Mouse (Mus musculus) CH12.LX (cell line): ENCODE results near the gene Tanc1. TPM values are rescaled to one million over a fixed set of nuclear protein-coding genes. Genes with fewer than 3 reads are reported as not detected.
"Not testable (repeated sequence)": the region's sequence is repeated elsewhere in the genome, so short reads cannot be mapped to it uniquely, and the experiment has no call there.

Experiments used
- DNase-seq: peaks from one replicate; pipeline ENCODE4 v3.0.0-alpha.2; 2013; ENCODE audit errors: extremely low read depth
- H3K27ac ChIP-seq: 2 replicates; pipeline ENCODE4 v1.5.1; 2012; ENCODE audit warnings: low read depth, mild to moderate bottlenecking, control low read depth, moderate library complexity; ENCODE audit not compliant: insufficient read depth
- H3K27me3 ChIP-seq: replicated peaks from 2 replicates; pipeline ENCODE3; 2012; ENCODE audit warnings: inconsistent platforms
- H3K36me3 ChIP-seq, 2 experiments: replicated peaks in 1 of 2; 2 replicates each; pipeline versions ENCODE3 to v1.6.1; 2012; ENCODE audit warnings: inconsistent platforms in 1 of 2, low read length in 1 of 2, mild to moderate bottlenecking in 1 of 2, mixed read lengths in 1 of 2, moderate library complexity in 1 of 2; ENCODE audit not compliant: control insufficient read depth in 1 of 2, insufficient read depth in 1 of 2
- H3K4me1 ChIP-seq, 2 experiments: 2 replicates each; pipeline ENCODE4 v1.6.1; 2012; ENCODE audit warnings: inconsistent platforms in 1 of 2, moderate library complexity in 1 of 2; ENCODE audit not compliant: insufficient read depth in 2 of 2, control insufficient read depth in 1 of 2
- H3K4me2 ChIP-seq: 2 replicates; pipeline ENCODE4 v1.6.1; 2012; ENCODE audit warnings: low read depth, mild to moderate bottlenecking, control low read depth; ENCODE audit not compliant: poor library complexity, insufficient read depth, severe bottlenecking
- H3K4me3 ChIP-seq, 3 experiments: fragments of 150-350 bp in 1 of 3; sonication (generic) in 1 of 3; replicated peaks in 1 of 3; 2 replicates each; pipeline versions ENCODE3 to v1.5.1; 2011 to 2012; ENCODE audit warnings: low read depth in 2 of 3, low read length in 2 of 3, mild to moderate bottlenecking in 2 of 3, moderate library complexity in 2 of 3, control low read depth in 1 of 3, improper control_type of control experiment in 1 of 3, inconsistent platforms in 1 of 3, mixed read lengths in 1 of 3; ENCODE audit not compliant: poor library complexity in 1 of 3
- H3K79me2 ChIP-seq: replicated peaks from 2 replicates; pipeline ENCODE4 v1.6.1; 2012; ENCODE audit warnings: mild to moderate bottlenecking, moderate library complexity; ENCODE audit not compliant: control insufficient read depth, poor library complexity, insufficient read depth, severe bottlenecking; ENCODE audit errors: extremely low read depth
- H3K9ac ChIP-seq: 2 replicates; pipeline ENCODE4 v1.6.1; 2012; ENCODE audit warnings: low read depth, mild to moderate bottlenecking, control low read depth, moderate library complexity; ENCODE audit not compliant: insufficient read depth
- H3K9me3 ChIP-seq: replicated peaks from 2 replicates; pipeline ENCODE3; 2012; ENCODE audit warnings: low read length, inconsistent platforms, mixed read lengths
- BHLHE40 ChIP-seq: IDR thresholded peaks from 2 replicates; pipeline ENCODE4 v1.6.1; 2011; ENCODE audit warnings: mild to moderate bottlenecking, low read depth, low read length, improper control_type of control experiment
- CHD2 ChIP-seq: IDR thresholded peaks from 2 replicates; pipeline ENCODE4 v1.6.1; 2011; ENCODE audit warnings: low read length, improper control_type of control experiment
- CTCF ChIP-seq, 2 experiments: IDR thresholded peaks in 1 of 2; conservative IDR thresholded peaks in 1 of 2; 2 replicates each; pipeline ENCODE4 v1.5.1; 2011 to 2012; ENCODE audit warnings: low read depth in 2 of 2, low read length in 2 of 2, improper control_type of control experiment in 1 of 2, inconsistent platforms in 1 of 2, mild to moderate bottlenecking in 1 of 2, moderate library complexity in 1 of 2
- ELF1 ChIP-seq: IDR thresholded peaks from 2 replicates; pipeline ENCODE4 v1.6.1; 2014; ENCODE audit warnings: low read depth, mild to moderate bottlenecking, inconsistent platforms, low read length, improper control_type of control experiment
- EP300 ChIP-seq: IDR thresholded peaks from 2 replicates; pipeline ENCODE4 v1.6.1; 2011; ENCODE audit warnings: low read length, improper control_type of control experiment
- GABPA ChIP-seq: IDR thresholded peaks from 2 replicates; pipeline ENCODE4 v1.6.1; 2012; ENCODE audit warnings: low read depth, low read length, improper control_type of control experiment, inconsistent platforms; ENCODE audit not compliant: insufficient replicate concordance
- MAFK ChIP-seq: IDR thresholded peaks from 2 replicates; pipeline ENCODE4 v1.6.1; 2011; ENCODE audit warnings: low read length, improper control_type of control experiment; ENCODE audit not compliant: insufficient replicate concordance
- MEF2A ChIP-seq: IDR thresholded peaks from 2 replicates; pipeline ENCODE4 v1.6.1; 2014; ENCODE audit warnings: low read depth, mild to moderate bottlenecking, inconsistent platforms, low read length, improper control_type of control experiment, borderline replicate concordance
- MYC ChIP-seq: IDR thresholded peaks from 2 replicates; pipeline ENCODE4 v1.6.1; 2011; ENCODE audit warnings: low read depth, mild to moderate bottlenecking, improper control_type of control experiment, low read length
- NELFE ChIP-seq: IDR thresholded peaks from 2 replicates; pipeline ENCODE4 v1.6.1; 2011; ENCODE audit warnings: low read depth, low read length, improper control_type of control experiment
- POLR2A ChIP-seq: IDR thresholded peaks from 2 replicates; pipeline ENCODE4 v1.6.1; 2011; ENCODE audit warnings: low read depth, mild to moderate bottlenecking, improper control_type of control experiment, low read length
- RAD21 ChIP-seq: IDR thresholded peaks from 2 replicates; pipeline ENCODE4 v1.6.1; 2011; ENCODE audit warnings: low read depth, mild to moderate bottlenecking, low read length, improper control_type of control experiment, moderate library complexity
- RCOR1 ChIP-seq: conservative IDR thresholded peaks from 2 replicates; pipeline ENCODE4 v1.6.1; 2012; ENCODE audit warnings: low read depth, mild to moderate bottlenecking, inconsistent platforms, low read length, improper control_type of control experiment
- SIN3A ChIP-seq: IDR thresholded peaks from 2 replicates; pipeline ENCODE4 v1.6.1; 2012; ENCODE audit warnings: low read length, improper control_type of control experiment, inconsistent platforms
- SMC3 ChIP-seq: IDR thresholded peaks from 2 replicates; pipeline ENCODE4 v1.6.1; 2011; ENCODE audit warnings: low read depth, low read length, improper control_type of control experiment
- UBTF ChIP-seq: IDR thresholded peaks from 2 replicates; pipeline ENCODE4 v1.6.1; 2012; ENCODE audit warnings: low read depth, mild to moderate bottlenecking, inconsistent platforms, low read length, improper control_type of control experiment, moderate library complexity
- USF2 ChIP-seq: conservative IDR thresholded peaks from 2 replicates; pipeline ENCODE4 v1.6.1; 2011; ENCODE audit warnings: low read depth, low read length, improper control_type of control experiment
- ZC3H11A ChIP-seq: IDR thresholded peaks from 2 replicates; pipeline ENCODE4 v1.6.1; 2012; ENCODE audit warnings: low read depth, mild to moderate bottlenecking, inconsistent platforms, low read length, improper control_type of control experiment
- ZKSCAN1 ChIP-seq: IDR thresholded peaks from 2 replicates; pipeline ENCODE4 v1.6.1; 2012; ENCODE audit warnings: low read depth, inconsistent platforms, low read length, improper control_type of control experiment, borderline replicate concordance
- ZMIZ1 ChIP-seq: IDR thresholded peaks from 2 replicates; pipeline ENCODE4 v1.6.1; 2012; ENCODE audit warnings: low read depth, mild to moderate bottlenecking, inconsistent platforms, low read length, improper control_type of control experiment
- ZNF384 ChIP-seq: IDR thresholded peaks from 2 replicates; pipeline ENCODE4 v1.6.1; 2012; ENCODE audit warnings: low read depth, low read length, improper control_type of control experiment, inconsistent platforms
- dilution Hi-C: fragments of 300-500 bp; cut with MboI; formaldehyde crosslinking; loops from 2 replicates; pipeline ENCODE4 v1.14.3; 2020; ENCODE audit warnings: low sequenced_read_pairs; ENCODE audit not compliant: extremely low pct_unique_long_range_greater_than_20kb, extremely low pct_ligation_motif_present
- in situ Hi-C: fragments of 300-500 bp; cut with MboI; formaldehyde crosslinking; loops from 3 replicates; pipeline ENCODE4 v1.14.3; 2019; ENCODE audit warnings: low sequenced_read_pairs, low pct_ligation_motif_present, low pct_unique_long_range_greater_than_20kb, mixed read lengths
- polyA plus RNA-seq: library from polyadenylated mRNA; unstranded; fragments of >175 nt; gene quantifications from 2 replicates; pipeline ENCODE4 v1.2.1, GENCODE M21; 2012; ENCODE audit warnings: low read depth; ENCODE audit not compliant: insufficient read length
- total RNA-seq, 2 experiments: library from RNA; depleted of rRNA; stranded (reverse); fragments of 300-350 nt in 1 of 2; fragments of >200 nt in 1 of 2; gene quantifications; 2 replicates each; pipeline ENCODE4 v1.2.3; 2012 to 2014

Gene Tanc1
- total and polyA plus RNA-seq, 3 experiments = 0.08 to 0.21 (median 0.08) TPM

DNA sequence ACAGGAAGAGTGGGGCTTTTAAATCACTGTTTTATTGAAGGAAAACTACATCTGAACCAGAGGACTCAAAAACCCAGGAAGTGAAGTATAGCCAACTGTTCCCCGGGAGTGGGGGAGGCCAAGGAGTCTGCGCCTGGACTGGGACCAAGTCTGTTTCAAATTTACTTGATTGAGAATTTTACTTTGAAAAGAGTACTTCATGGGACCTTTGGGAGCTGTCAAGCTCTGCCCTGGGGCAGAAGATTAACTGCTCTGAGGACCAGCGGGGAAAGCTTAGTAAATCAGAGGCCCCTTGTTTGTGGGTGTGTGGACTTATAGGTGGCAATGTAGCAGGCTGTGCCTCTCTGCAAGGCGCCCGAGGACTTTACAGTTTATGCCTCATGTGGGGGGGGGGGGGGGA is 49.1 kb upstream of the Tanc1 start:
- DNase-seq = no peak

DNA sequence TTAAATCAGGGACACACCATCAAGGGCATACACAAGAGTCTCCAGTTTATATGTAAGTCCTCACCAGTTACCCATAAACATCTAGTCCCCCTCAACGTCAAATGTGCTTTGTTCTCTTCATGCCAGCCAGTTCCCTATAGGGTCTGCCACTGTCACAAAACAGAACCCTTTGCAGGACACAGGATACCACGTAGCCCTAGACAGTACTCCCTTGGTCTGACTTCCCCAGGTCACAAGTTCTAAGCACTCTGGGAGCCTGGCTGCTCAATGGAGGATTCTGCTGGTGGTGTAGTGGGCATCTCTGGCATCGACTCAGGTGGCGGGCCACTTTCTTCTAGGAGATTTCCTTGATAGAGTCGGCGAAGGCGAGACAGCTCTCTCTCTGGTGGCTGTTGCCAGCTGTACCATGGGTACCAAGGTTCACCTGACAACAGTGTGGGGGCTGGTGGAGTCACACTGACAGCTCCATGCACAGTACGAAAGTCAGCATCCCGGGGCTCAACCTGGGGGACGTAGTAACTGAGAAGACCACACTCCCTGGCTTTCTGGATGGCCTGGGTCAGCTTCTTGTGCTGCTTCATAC is 47.7 kb upstream of the Tanc1 start:
- H3K4me1 ChIP-seq, H3K27ac ChIP-seq, H3K9me3 ChIP-seq, H3K79me2 ChIP-seq, H3K36me3 ChIP-seq, H3K4me2 ChIP-seq, H3K27me3 ChIP-seq, dilution Hi-C loops, H3K4me3 ChIP-seq, in situ Hi-C loops, H3K9ac ChIP-seq, DNase-seq: not testable (repeated sequence)

More for the DNA sequence above, 49.1 kb upstream of the Tanc1 start:
- no peak overlapping the region for H3K9ac ChIP-seq
- peaks cover 2% of the 10 kb centered on the region for H3K9me3 ChIP-seq
- in situ Hi-C loops = no loop called here
- no peaks in the 10 kb centered on the region for H3K79me2 ChIP-seq
- dilution Hi-C loops = no loop called here
- no peak overlapping the region for H3K27ac ChIP-seq
- H3K36me3 ChIP-seq = no peaks in the 10 kb centered on the region
- no peak overlapping the region for H3K4me2 ChIP-seq
- no peak overlapping the region for H3K4me3 ChIP-seq
- no peaks in the 10 kb centered on the region for H3K27me3 ChIP-seq
- H3K4me1 ChIP-seq = no peaks in the 10 kb centered on the region
- TF ChIP-seq CHD2 = no peak
- no peak for TF ChIP-seq RAD21
- TF ChIP-seq SMC3 = no peak
- TF ChIP-seq RCOR1 = no peak
- TF ChIP-seq ZKSCAN1 = no peak
- no peak for TF ChIP-seq MEF2A
- TF ChIP-seq USF2 = no peak
- no peak for TF ChIP-seq GABPA
- TF ChIP-seq BHLHE40 = no peak
- TF ChIP-seq CTCF (conservative IDR thresholded peaks at IDR 0.05 in 1 of 2, IDR thresholded peaks at IDR 0.05 in 1 of 2; ENCODE audit: low read depth in 2 of 2, low read length in 2 of 2) = no peak
- TF ChIP-seq ZNF384 = no peak
- TF ChIP-seq MAFK = no peak
- no peak for TF ChIP-seq ELF1
- TF ChIP-seq UBTF = no peak
- TF ChIP-seq EP300 = no peak

DNA sequence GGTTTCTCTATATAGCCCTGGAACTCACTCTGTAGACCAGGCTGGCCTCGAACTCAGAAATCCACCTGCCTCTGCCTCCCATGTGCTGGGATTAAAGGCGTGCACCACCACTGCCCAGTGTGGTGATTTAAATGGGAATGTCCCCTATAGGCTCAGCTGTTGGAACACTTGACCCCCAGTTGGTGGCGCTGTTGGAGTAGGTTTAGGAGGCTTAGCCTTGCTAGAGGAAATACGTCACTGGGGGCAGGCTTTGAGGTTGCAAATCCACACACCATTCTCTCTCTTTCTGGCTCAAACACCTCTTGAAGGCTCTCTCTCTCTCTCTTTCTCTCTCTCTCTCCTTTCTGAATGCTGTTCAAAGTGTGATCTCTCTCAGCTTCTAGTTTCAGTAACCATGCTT is 46.9 kb upstream of the Tanc1 start:
- no peaks in the 10 kb centered on the region for H3K79me2 ChIP-seq
- TF ChIP-seq SIN3A (no peak), NELFE (no peak), EP300 (no peak), SMC3 (no peak), MYC (no peak), CTCF (conservative IDR thresholded peaks at IDR 0.05 in 1 of 2, IDR thresholded peaks at IDR 0.05 in 1 of 2; ENCODE audit: low read depth in 2 of 2, low read length in 2 of 2) (no peak), POLR2A (no peak), ZC3H11A (no peak), ZMIZ1 (no peak), USF2 (no peak)
- TF ChIP-seq, all 38 proteins: peak for 0
- no peak overlapping the region for H3K4me2 ChIP-seq
- no peaks in the 10 kb centered on the region for H3K4me1 ChIP-seq
- H3K9ac ChIP-seq = no peak overlapping the region
- H3K27me3 ChIP-seq = no peaks in the 10 kb centered on the region
- dilution Hi-C loops = no loop called here
- DNase-seq = no peak
- H3K4me3 ChIP-seq = no peak overlapping the region
- H3K9me3 ChIP-seq = peaks cover 2% of the 10 kb centered on the region
- H3K27ac ChIP-seq = no peak overlapping the region
- in situ Hi-C loops = no loop called here
- no peaks in the 10 kb centered on the region for H3K36me3 ChIP-seq
